Mouse (Mus musculus) lung, embryonic 16.5 days (tissue): ENCODE measurements around the gene Mas1. TPM values are rescaled to one million over a fixed set of nuclear protein-coding genes. Genes with fewer than 3 reads are reported as not detected.
A peak's percentile ranks its signal among the peaks of the same experiment; 100 is the strongest.

ENCODE experiments used
- ATAC-seq: fragments of 200-750 bp; cut with Nextera tagmentation; 2 replicates; pipeline ENCODE4 v1.8.0; 2017; ENCODE audit warnings: low read depth, mild to moderate bottlenecking, moderate library complexity
- H3K27ac ChIP-seq: fragments of 300-500 bp; sonication (generic); 2 replicates; pipeline ENCODE4 v1.5.1; 2014; ENCODE audit warnings: mild to moderate bottlenecking, control low read depth, low read length
- H3K27me3 ChIP-seq: fragments of 300-500 bp; sonication (generic); 2 replicates; pipeline ENCODE4 v1.6.1; 2014; ENCODE audit warnings: low read depth, low read length, mixed read lengths; ENCODE audit not compliant: control insufficient read depth, insufficient read depth
- H3K36me3 ChIP-seq: fragments of 300-500 bp; sonication (generic); 2 replicates; pipeline ENCODE4 v1.6.1; 2014; ENCODE audit warnings: low read length; ENCODE audit not compliant: control insufficient read depth, insufficient read depth
- H3K4me1 ChIP-seq: fragments of 300-500 bp; sonication (generic); replicated peaks from 2 replicates; pipeline ENCODE4 v1.6.1; 2014; ENCODE audit warnings: low read length, mixed read lengths; ENCODE audit not compliant: control insufficient read depth, insufficient read depth
- H3K4me2 ChIP-seq: fragments of 300-500 bp; sonication (generic); 2 replicates; pipeline ENCODE4 v1.6.1; 2014; ENCODE audit warnings: low read depth, low read length, control low read depth
- H3K4me3 ChIP-seq: fragments of 300-500 bp; sonication (generic); 2 replicates; pipeline ENCODE4 v1.5.1; 2014; ENCODE audit warnings: mild to moderate bottlenecking, low read length, control low read depth
- H3K9ac ChIP-seq: fragments of 300-500 bp; sonication (generic); 2 replicates; pipeline ENCODE4 v1.6.1; 2014; ENCODE audit warnings: low read length, control low read depth
- H3K9me3 ChIP-seq: fragments of 300-500 bp; sonication (generic); 2 replicates; pipeline ENCODE4 v1.6.1; 2016; ENCODE audit warnings: low read length; ENCODE audit not compliant: control insufficient read depth
- WGBS: fragments of 180-500 bp; shearing (Covaris S2); extraction: QIAGEN DNeasy Blood & Tissue Kit; methylation state at CpG from one replicate; pipeline ENCODE4 v1.1.7; 2014; 5-methylcytosine and 5-hydroxymethylcytosine counted together
- polyA plus RNA-seq: library from polyadenylated mRNA; unstranded; fragments of >200 nt; fragmentation: Nextera tagmentation; extraction: Ambion mirVana; gene quantifications from 2 replicates; pipeline ENCODE4 v1.2.1, GENCODE M21; 2015

Gene Mas1
- polyA plus RNA-seq, 1 experiment from 2014 or later, result 0.40 TPM

DNA sequence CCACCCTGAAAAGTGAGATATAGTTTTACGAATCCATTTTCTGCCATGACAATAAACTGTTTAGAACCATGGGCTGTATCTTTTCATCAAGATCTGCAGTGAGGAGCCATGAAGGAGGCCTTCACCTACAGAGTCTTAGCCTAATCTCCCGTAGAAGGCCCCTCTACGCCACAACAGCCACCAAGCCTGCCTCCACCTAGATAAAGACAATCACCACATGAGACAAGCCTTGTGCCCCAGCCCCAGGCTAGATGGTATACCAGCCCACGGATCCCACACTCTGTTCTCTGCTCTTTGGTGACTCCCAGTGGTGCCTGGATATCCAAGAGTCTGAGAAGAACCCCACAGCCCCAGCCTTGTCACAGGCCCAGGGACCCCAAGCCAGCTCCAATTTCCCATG lies 52.1 kb downstream of the Mas1 start:
- no peaks in the 10 kb centered on the region for H3K4me1 ChIP-seq
- no peak overlapping the region for H3K4me2 ChIP-seq
- no peak overlapping the region for H3K9ac ChIP-seq
- 93% methylated on average over 4 of the region's 4 CpGs for WGBS
- no peaks in the 10 kb centered on the region for H3K27me3 ChIP-seq
- no peak for ATAC-seq
- peaks cover 60% of the 10 kb centered on the region for H3K36me3 ChIP-seq
- H3K9me3 ChIP-seq, result peaks cover 27% of the 10 kb centered on the region
- H3K27ac ChIP-seq, result no peak overlapping the region
- no peak overlapping the region for H3K4me3 ChIP-seq

- no peak for ATAC-seq
- Histone ChIP-seq H3K36me3 (peaks cover 46% of the 10 kb centered on the region), H3K9ac (no peak overlapping the region), H3K27ac (no peak overlapping the region), H3K4me2 (no peak overlapping the region), H3K9me3 (peaks cover 13% of the 10 kb centered on the region), H3K4me3 (no peak overlapping the region), H3K27me3 (no peaks in the 10 kb centered on the region), H3K4me1 (peaks cover 8% of the 10 kb centered on the region)
- WGBS, result 41% methylated on average over 3 of the region's 3 CpGs
Measured at GRCm38 (mm10) chr17:12814502-12814901, 53.4 kb downstream of the Mas1 start.

- 0 out of 2 replicates have a peak, but pooled peaks have one; percentile 8 for ATAC-seq
- no peaks in the 10 kb centered on the region for H3K27me3 ChIP-seq
- H3K9ac ChIP-seq, result no peak overlapping the region
- peaks cover 14% of the 10 kb centered on the region for H3K36me3 ChIP-seq
- H3K27ac ChIP-seq, result peak overlapping the region; percentile 20
- no peak overlapping the region for H3K4me2 ChIP-seq
- no peaks in the 10 kb centered on the region for H3K9me3 ChIP-seq
- 87% methylated on average over 1 of the region's 1 CpGs for WGBS
- H3K4me3 ChIP-seq, result no peak overlapping the region
- peaks cover 9% of the 10 kb centered on the region for H3K4me1 ChIP-seq
Measured at GRCm38 (mm10) chr17:12810973-12811303, 57.0 kb downstream of the Mas1 start.

GRCm38 (mm10) chr17:12810103-12810972 lies 57.6 kb downstream of the Mas1 start:
- H3K4me2 ChIP-seq, result no peak overlapping the region; the same call in 1 of the 2 replicates
- peak overlapping the region; percentile 90 for H3K27ac ChIP-seq
- peak overlapping the region; percentile 50 for H3K9ac ChIP-seq
- peaks cover 9% of the 10 kb centered on the region for H3K4me1 ChIP-seq
- no peaks in the 10 kb centered on the region for H3K27me3 ChIP-seq
- WGBS, result 16% methylated on average over 14 of the region's 14 CpGs
- H3K4me3 ChIP-seq, result no peak overlapping the region
- ATAC-seq, result peak; percentile 90
- peaks cover 13% of the 10 kb centered on the region for H3K36me3 ChIP-seq
- H3K9me3 ChIP-seq, result no peaks in the 10 kb centered on the region

- Histone ChIP-seq H3K27ac (peak overlapping the region; percentile 21; the same call in 1 of the 2 replicates), H3K4me2 (no peak overlapping the region), H3K9me3 (no peaks in the 10 kb centered on the region), H3K4me1 (peaks cover 9% of the 10 kb centered on the region), H3K9ac (no peak overlapping the region), H3K27me3 (no peaks in the 10 kb centered on the region), H3K36me3 (peaks cover 5% of the 10 kb centered on the region; the same call in 1 of the 2 replicates), H3K4me3 (no peak overlapping the region)
- no peak for ATAC-seq
- 81% methylated on average over 6 of the region's 6 CpGs for WGBS
Measured at GRCm38 (mm10) chr17:12808851-12809250, 59.1 kb downstream of the Mas1 start.

- no peak for ATAC-seq
- Histone ChIP-seq H3K4me1 (0 out of 2 replicates have a peak, but pooled peaks cover 3% of the 10 kb centered on the region), H3K9me3 (no peaks in the 10 kb centered on the region), H3K27ac (no peak overlapping the region), H3K4me3 (no peak overlapping the region), H3K9ac (no peak overlapping the region), H3K27me3 (no peaks in the 10 kb centered on the region), H3K36me3 (peaks cover 3% of the 10 kb centered on the region; the same call in 1 of the 2 replicates), H3K4me2 (no peak overlapping the region)
Measured at GRCm38 (mm10) chr17:12804584-12805445, 63.1 kb downstream of the Mas1 start.

GRCm38 (mm10) chr17:12801861-12802540 lies 65.9 kb downstream of the Mas1 start:
- Histone ChIP-seq H3K9me3 (no peaks in the 10 kb centered on the region), H3K36me3 (peaks cover 3% of the 10 kb centered on the region; the same call in 1 of the 2 replicates), H3K9ac (no peak overlapping the region), H3K4me2 (no peak overlapping the region), H3K4me3 (no peak overlapping the region), H3K27ac (peak overlapping the region; percentile 69), H3K4me1 (peaks cover 6% of the 10 kb centered on the region), H3K27me3 (no peaks in the 10 kb centered on the region)
- WGBS, result 44% methylated on average over 9 of the region's 9 CpGs
- peak; percentile 80 for ATAC-seq

GRCm38 (mm10) chr17:12799368-12800275 lies 68.3 kb downstream of the Mas1 start:
- peak; percentile 92 for ATAC-seq
- Histone ChIP-seq H3K36me3 (no peaks in the 10 kb centered on the region), H3K27ac (peak overlapping the region; percentile 77), H3K4me2 (no peak overlapping the region), H3K9ac (no peak overlapping the region), H3K9me3 (no peaks in the 10 kb centered on the region), H3K4me3 (no peak overlapping the region), H3K4me1 (peaks cover 7% of the 10 kb centered on the region), H3K27me3 (no peaks in the 10 kb centered on the region)
- WGBS, result 45% methylated on average over 12 of the region's 12 CpGs
